Mouse (Mus musculus) forebrain, postnatal 0 days (tissue): Measurements from ENCODE around the gene Immp2l. TPM values are rescaled to one million over a fixed set of nuclear protein-coding genes. Genes with fewer than 3 reads are reported as not detected.

ENCODE experiments used
- ATAC-seq: fragments of 200-750 bp; cut with Nextera tagmentation; 2 replicates; pipeline ENCODE4 v1.8.0; 2017; ENCODE audit warnings: mild to moderate bottlenecking, moderate library complexity
- DNase-seq: peaks from one replicate; pipeline ENCODE4 v3.0.0-alpha.2; 2015
- H3K27ac ChIP-seq: fragments of 300-500 bp; sonication (generic); 2 replicates; pipeline ENCODE4 v1.5.1; 2014; ENCODE audit warnings: low read depth, mild to moderate bottlenecking, antibody characterized with exemption, low read length, moderate library complexity, mixed read lengths
- H3K27me3 ChIP-seq: fragments of 300-500 bp; sonication (generic); 2 replicates; pipeline ENCODE4 v1.6.1; 2014; ENCODE audit warnings: mild to moderate bottlenecking, low read length, mixed read lengths; ENCODE audit not compliant: insufficient read depth
- H3K36me3 ChIP-seq: fragments of 300-500 bp; sonication (generic); 2 replicates; pipeline ENCODE4 v1.6.1; 2014; ENCODE audit warnings: mild to moderate bottlenecking, moderate library complexity; ENCODE audit not compliant: insufficient read depth
- H3K4me1 ChIP-seq: fragments of 300-500 bp; sonication (generic); 2 replicates; pipeline ENCODE4 v1.6.1; 2014; ENCODE audit warnings: antibody characterized with exemption; ENCODE audit not compliant: insufficient read depth
- H3K4me2 ChIP-seq: fragments of 300-500 bp; sonication (generic); 2 replicates; pipeline ENCODE4 v1.6.1; 2014; ENCODE audit warnings: low read depth, mild to moderate bottlenecking, moderate library complexity
- H3K4me3 ChIP-seq: fragments of 300-500 bp; sonication (generic); 2 replicates; pipeline ENCODE4 v1.5.1; 2014; ENCODE audit warnings: low read depth, low read length, mixed read lengths
- H3K9ac ChIP-seq: fragments of 300-500 bp; sonication (generic); 2 replicates; pipeline ENCODE4 v1.6.1; 2014; ENCODE audit warnings: mild to moderate bottlenecking
- H3K9me3 ChIP-seq: fragments of 300-500 bp; sonication (generic); 2 replicates; pipeline ENCODE4 v1.6.1; 2016; ENCODE audit warnings: low read length
- CTCF ChIP-seq: sonication (generic); IDR thresholded peaks from 2 replicates; pipeline ENCODE4 v1.5.1; 2016; ENCODE audit warnings: antibody characterized with exemption, control low read depth, low read depth
- WGBS: fragments of 180-500 bp; shearing (Covaris S2); extraction: QIAGEN DNeasy Blood & Tissue Kit; methylation state at CpG from one replicate; pipeline ENCODE4 v1.1.7; 2014; 5-methylcytosine and 5-hydroxymethylcytosine counted together
- polyA plus RNA-seq: library from polyadenylated mRNA; unstranded; fragments of >200 nt; fragmentation: Nextera tagmentation; extraction: Ambion mirVana; gene quantifications from 2 replicates; pipeline ENCODE4 v1.2.1, GENCODE M21; 2015
- total RNA-seq: library from RNA; depleted of rRNA; stranded (reverse); fragments of >200 nt; gene quantifications from 2 replicates; pipeline ENCODE4 v1.2.3, GENCODE M21; 2014

Gene Immp2l
- total and polyA plus RNA-seq, 2 experiments from 2014 or later = 5.9 to 19.4 TPM

GRCm38 (mm10) chr12:41325756-41326155 lies 301.9 kb downstream of the Immp2l start:
- Histone ChIP-seq H3K27me3 (no peaks in the 10 kb centered on the region), H3K9ac (no peak overlapping the region), H3K27ac (no peak overlapping the region), H3K4me1 (no peaks in the 10 kb centered on the region), H3K4me3 (no peak overlapping the region), H3K9me3 (no peaks in the 10 kb centered on the region), H3K36me3 (no peaks in the 10 kb centered on the region), H3K4me2 (no peak overlapping the region)
- no peak for TF ChIP-seq CTCF
- DNase-seq (no peak), ATAC-seq (no peak)
- 86% methylated on average over 2 of the region's 2 CpGs for WGBS

GRCm38 (mm10) chr12:41330988-41331671 lies 307.2 kb downstream of the Immp2l start:
- TF ChIP-seq CTCF = no peak
- WGBS = 64% methylated on average over 7 of the region's 7 CpGs
- H3K27ac ChIP-seq = no peak overlapping the region
- no peaks in the 10 kb centered on the region for H3K9me3 ChIP-seq
- no peak overlapping the region for H3K9ac ChIP-seq
- DNase-seq = no peak
- no peak for ATAC-seq
- H3K4me3 ChIP-seq = no peak overlapping the region
- H3K36me3 ChIP-seq = no peaks in the 10 kb centered on the region
- H3K4me2 ChIP-seq = no peak overlapping the region
- H3K4me1 ChIP-seq = no peaks in the 10 kb centered on the region
- no peaks in the 10 kb centered on the region for H3K27me3 ChIP-seq

- Histone ChIP-seq H3K9ac (no peak overlapping the region), H3K27ac (no peak overlapping the region), H3K4me2 (no peak overlapping the region), H3K27me3 (no peaks in the 10 kb centered on the region), H3K9me3 (no peaks in the 10 kb centered on the region), H3K4me1 (no peaks in the 10 kb centered on the region), H3K4me3 (no peak overlapping the region), H3K36me3 (no peaks in the 10 kb centered on the region)
- no peak for TF ChIP-seq CTCF
- ATAC-seq = no peak
- 89% methylated on average over 4 of the region's 4 CpGs for WGBS
- DNase-seq = no peak
These were observed 321.7 kb downstream of the Immp2l start for GRCm38 (mm10) chr12:41345621-41346020.

- 95% methylated on average over 2 of the region's 2 CpGs for WGBS
These were observed 323.6 kb downstream of the Immp2l start for GRCm38 (mm10) chr12:41347494-41347893.

GRCm38 (mm10) chr12:41349386-41349785 lies 325.5 kb downstream of the Immp2l start:
- Histone ChIP-seq H3K27ac (no peak overlapping the region), H3K36me3 (no peaks in the 10 kb centered on the region), H3K4me3 (no peak overlapping the region), H3K9ac (no peak overlapping the region), H3K4me2 (no peak overlapping the region), H3K27me3 (no peaks in the 10 kb centered on the region), H3K4me1 (no peaks in the 10 kb centered on the region), H3K9me3 (no peaks in the 10 kb centered on the region)
- 82% methylated on average over 2 of the region's 2 CpGs for WGBS
- ATAC-seq = no peak
- no peak for TF ChIP-seq CTCF
- no peak for DNase-seq

More at GRCm38 (mm10) chr12:41347494-41347893, 323.6 kb downstream of the Immp2l start:
- Histone ChIP-seq H3K27ac (no peak overlapping the region), H3K4me3 (no peak overlapping the region), H3K9me3 (no peaks in the 10 kb centered on the region), H3K36me3 (no peaks in the 10 kb centered on the region), H3K4me1 (no peaks in the 10 kb centered on the region), H3K4me2 (no peak overlapping the region), H3K9ac (no peak overlapping the region), H3K27me3 (no peaks in the 10 kb centered on the region)
- no peak for DNase-seq
- ATAC-seq = no peak
- no peak for TF ChIP-seq CTCF

GRCm38 (mm10) chr12:41349814-41350213 lies 325.9 kb downstream of the Immp2l start:
- Histone ChIP-seq H3K36me3 (no peaks in the 10 kb centered on the region), H3K4me1 (no peaks in the 10 kb centered on the region), H3K4me3 (no peak overlapping the region), H3K27ac (no peak overlapping the region), H3K4me2 (no peak overlapping the region), H3K27me3 (no peaks in the 10 kb centered on the region), H3K9me3 (no peaks in the 10 kb centered on the region), H3K9ac (no peak overlapping the region)
- no peak for DNase-seq
- TF ChIP-seq CTCF = no peak
- ATAC-seq = no peak
- 78% methylated on average over 2 of the region's 2 CpGs for WGBS

GRCm38 (mm10) chr12:41351275-41351674 lies 327.4 kb downstream of the Immp2l start:
- H3K36me3 ChIP-seq = no peaks in the 10 kb centered on the region
- no peak overlapping the region for H3K4me2 ChIP-seq
- no peak overlapping the region for H3K9ac ChIP-seq
- H3K27me3 ChIP-seq = no peaks in the 10 kb centered on the region
- ATAC-seq (peak; percentile 59), DNase-seq (peak; percentile 29)
- WGBS = 11% methylated on average over 2 of the region's 2 CpGs
- no peak overlapping the region for H3K27ac ChIP-seq
- TF ChIP-seq CTCF = no peak
- H3K4me3 ChIP-seq = no peak overlapping the region
- H3K4me1 ChIP-seq = no peaks in the 10 kb centered on the region
- H3K9me3 ChIP-seq = no peaks in the 10 kb centered on the region
